Mouse (Mus musculus) ES-Bruce4 (cell line): ENCODE measurements at regions not wholly inside any gene's neighbourhood (a gene's known extent, or its start where the extent isn't known, plus 50 kb on each side); places are given as distances from the start of the nearest gene placed in this dataset.

Source experiments
- H3K27ac ChIP-seq: 2 replicates; pipeline ENCODE4 v1.5.1; 2012; ENCODE audit warnings: low read length, inconsistent platforms; ENCODE audit not compliant: insufficient read depth
- H3K27me3 ChIP-seq: 2 replicates; pipeline ENCODE4 v1.6.1; 2012; ENCODE audit warnings: mild to moderate bottlenecking, low read length, inconsistent platforms; ENCODE audit not compliant: control insufficient read depth, poor library complexity, insufficient read depth, severe bottlenecking
- H3K36me3 ChIP-seq: 2 replicates; pipeline ENCODE4 v1.6.1; 2012; ENCODE audit warnings: inconsistent platforms, mild to moderate bottlenecking, low read length, moderate library complexity; ENCODE audit not compliant: control insufficient read depth, poor library complexity, insufficient read depth, severe bottlenecking
- H3K4me1 ChIP-seq: one replicate; pipeline ENCODE4 v1.8.1; 2011; ENCODE audit warnings: low read length; ENCODE audit not compliant: control insufficient read depth, insufficient read depth
- H3K4me3 ChIP-seq: 2 replicates; pipeline ENCODE4 v1.5.1; 2011; ENCODE audit warnings: low read depth, mild to moderate bottlenecking, low read length
- H3K9ac ChIP-seq: 2 replicates; pipeline ENCODE4 v1.6.1; 2012; ENCODE audit warnings: low read depth, mild to moderate bottlenecking, inconsistent platforms; ENCODE audit not compliant: poor library complexity, severe bottlenecking
- H3K9me3 ChIP-seq: replicated peaks from 2 replicates; pipeline ENCODE4 v1.6.1; 2012; ENCODE audit warnings: mild to moderate bottlenecking, low read length, inconsistent platforms; ENCODE audit not compliant: control insufficient read depth, poor library complexity, insufficient read depth, severe bottlenecking
- CTCF ChIP-seq: IDR thresholded peaks from one replicate; pipeline ENCODE4 v1.8.1; 2011; ENCODE audit warnings: low read depth, low read length
- EP300 ChIP-seq: IDR thresholded peaks from 2 replicates; pipeline ENCODE4 v1.6.1; 2011; ENCODE audit warnings: low read depth, low read length; ENCODE audit not compliant: insufficient read depth
- POLR2A ChIP-seq: IDR thresholded peaks from one replicate; pipeline ENCODE4 v1.8.1; 2011; ENCODE audit warnings: low read length; ENCODE audit not compliant: insufficient read depth

DNA sequence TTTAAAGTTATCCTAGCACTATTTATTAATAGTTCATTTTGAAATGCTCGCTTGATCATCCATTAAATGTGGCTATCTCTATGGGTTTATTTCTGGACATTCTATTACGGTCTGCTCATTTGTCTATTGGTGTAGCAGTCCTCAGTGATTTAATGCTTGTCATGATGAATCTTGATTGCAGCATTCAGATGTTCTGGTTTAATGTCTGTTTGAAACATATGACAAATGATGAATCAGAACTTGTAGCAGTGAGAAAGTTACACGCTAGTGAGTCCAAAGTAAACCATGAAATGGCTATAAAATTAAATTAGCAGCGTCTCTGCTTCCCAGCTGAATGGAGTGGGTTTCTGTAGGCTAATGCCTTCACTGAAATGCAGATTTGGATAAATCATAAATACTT is 81.8 kb downstream of the Edn1 start:
- Histone ChIP-seq H3K9ac (no peak overlapping the region), H3K9me3 (no peaks in the 10 kb centered on the region), H3K4me3 (no peak overlapping the region), H3K27ac (no peak overlapping the region), H3K27me3 (no peaks in the 10 kb centered on the region), H3K4me1 (no peaks in the 10 kb centered on the region), H3K36me3 (no peaks in the 10 kb centered on the region)
- TF ChIP-seq EP300 (no peak), POLR2A (no peak), CTCF (no peak)

DNA sequence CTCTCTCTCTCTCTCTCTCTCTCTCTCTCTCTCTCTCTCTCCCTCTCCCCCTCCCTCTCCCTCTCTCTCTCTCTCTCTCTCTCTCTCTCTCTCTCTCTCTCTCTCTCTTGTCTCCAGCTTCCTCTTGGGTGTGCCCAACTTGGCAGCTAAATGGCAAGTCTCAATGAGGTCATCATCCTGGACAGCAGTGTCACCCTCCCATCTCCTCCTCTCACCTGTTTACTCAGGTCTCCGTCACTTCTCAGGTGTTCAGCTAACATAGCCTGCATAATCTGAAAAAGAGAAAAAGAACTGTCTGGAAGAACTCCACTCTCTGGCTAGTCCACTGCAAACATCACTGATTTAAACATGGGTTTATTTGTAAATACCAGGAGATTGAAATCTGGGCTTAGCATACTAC is 89.1 kb downstream of the Edn1 start:
- Histone ChIP-seq H3K9ac (no peak overlapping the region), H3K27me3 (no peaks in the 10 kb centered on the region), H3K36me3 (no peaks in the 10 kb centered on the region), H3K9me3 (no peaks in the 10 kb centered on the region), H3K27ac (no peak overlapping the region), H3K4me3 (no peak overlapping the region), H3K4me1 (no peaks in the 10 kb centered on the region)
- TF ChIP-seq POLR2A (no peak), EP300 (no peak)

GRCm38 (mm10) chr13:42391330-42392005 is 90.2 kb downstream of the Edn1 start:
- Histone ChIP-seq H3K4me3 (no peak overlapping the region), H3K9ac (no peak overlapping the region), H3K9me3 (no peaks in the 10 kb centered on the region), H3K27me3 (no peaks in the 10 kb centered on the region), H3K27ac (no peak overlapping the region), H3K4me1 (no peaks in the 10 kb centered on the region), H3K36me3 (no peaks in the 10 kb centered on the region)
- TF ChIP-seq POLR2A: no peak
- TF ChIP-seq CTCF: no peak
- TF ChIP-seq EP300: no peak

DNA sequence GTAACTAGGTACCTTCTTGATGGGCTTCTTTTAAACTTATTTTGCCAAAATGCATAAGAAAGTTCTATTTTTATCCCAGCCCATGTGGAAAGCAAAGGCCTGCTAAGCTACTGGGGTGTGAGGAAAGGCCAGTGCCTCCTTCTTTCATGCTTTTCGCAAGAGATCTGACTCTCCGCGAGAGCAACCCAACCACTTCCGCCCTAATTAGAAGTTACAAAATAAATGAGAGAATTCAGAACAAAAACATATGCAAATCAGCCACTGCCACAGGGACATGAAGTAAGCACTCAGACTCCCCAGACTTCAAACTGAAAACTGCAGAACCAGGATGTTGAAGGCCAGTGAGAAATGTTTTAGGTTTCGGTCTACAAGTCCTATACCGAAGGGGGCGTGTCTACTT is 91.4 kb downstream of the Edn1 start:
- TF ChIP-seq EP300: no peak
- TF ChIP-seq CTCF: no peak
- TF ChIP-seq POLR2A: no peak
- Histone ChIP-seq H3K36me3 (no peaks in the 10 kb centered on the region), H3K9ac (no peak overlapping the region)

DNA sequence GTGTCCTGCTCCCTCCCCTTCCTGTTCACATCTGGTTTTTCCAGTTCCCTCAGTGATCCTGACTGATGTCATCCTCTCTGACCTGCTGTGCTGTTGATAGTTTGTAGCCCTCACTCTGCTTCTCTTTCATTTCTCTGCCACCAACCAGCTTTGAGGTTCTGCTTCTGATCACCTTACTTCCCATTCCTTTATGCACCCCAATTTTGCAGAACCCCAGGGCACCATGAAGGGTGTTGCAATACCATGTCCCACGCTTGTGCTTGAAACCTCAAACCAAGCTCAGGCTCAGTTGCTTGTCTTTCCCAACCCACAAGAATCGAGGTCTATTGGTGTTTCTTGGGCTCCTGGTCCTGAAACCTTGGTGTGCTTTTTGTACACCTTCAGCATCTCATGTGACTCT is 93.3 kb downstream of the Edn1 start:
- TF ChIP-seq POLR2A (no peak), CTCF (no peak), EP300 (no peak)
- H3K36me3 ChIP-seq: no peaks in the 10 kb centered on the region
- no peak overlapping the region for H3K4me3 ChIP-seq
- no peak overlapping the region for H3K27ac ChIP-seq
- H3K27me3 ChIP-seq: no peaks in the 10 kb centered on the region
- H3K9me3 ChIP-seq: no peaks in the 10 kb centered on the region
- no peak overlapping the region for H3K9ac ChIP-seq
- no peaks in the 10 kb centered on the region for H3K4me1 ChIP-seq

More for the DNA sequence above, 91.4 kb downstream of the Edn1 start:
- H3K27me3 ChIP-seq: no peaks in the 10 kb centered on the region
- H3K27ac ChIP-seq: no peak overlapping the region
- no peak overlapping the region for H3K4me3 ChIP-seq
- no peaks in the 10 kb centered on the region for H3K9me3 ChIP-seq
- H3K4me1 ChIP-seq: no peaks in the 10 kb centered on the region

- Histone ChIP-seq H3K27ac (no peak overlapping the region), H3K27me3 (no peaks in the 10 kb centered on the region), H3K4me3 (no peak overlapping the region), H3K9me3 (no peaks in the 10 kb centered on the region), H3K9ac (no peak overlapping the region), H3K36me3 (no peaks in the 10 kb centered on the region), H3K4me1 (no peaks in the 10 kb centered on the region)
- TF ChIP-seq CTCF: no peak
- no peak for TF ChIP-seq POLR2A
- TF ChIP-seq EP300: no peak
These were observed 100.2 kb downstream of the Edn1 start for GRCm38 (mm10) chr13:42401513-42401912.
